Mouse (Mus musculus): ENCODE measurements at regions not wholly inside any gene's neighbourhood (a gene's known extent, or its start where the extent isn't known, plus 50 kb on each side); places are given as distances from the start of the nearest gene placed in this dataset.

DNA sequence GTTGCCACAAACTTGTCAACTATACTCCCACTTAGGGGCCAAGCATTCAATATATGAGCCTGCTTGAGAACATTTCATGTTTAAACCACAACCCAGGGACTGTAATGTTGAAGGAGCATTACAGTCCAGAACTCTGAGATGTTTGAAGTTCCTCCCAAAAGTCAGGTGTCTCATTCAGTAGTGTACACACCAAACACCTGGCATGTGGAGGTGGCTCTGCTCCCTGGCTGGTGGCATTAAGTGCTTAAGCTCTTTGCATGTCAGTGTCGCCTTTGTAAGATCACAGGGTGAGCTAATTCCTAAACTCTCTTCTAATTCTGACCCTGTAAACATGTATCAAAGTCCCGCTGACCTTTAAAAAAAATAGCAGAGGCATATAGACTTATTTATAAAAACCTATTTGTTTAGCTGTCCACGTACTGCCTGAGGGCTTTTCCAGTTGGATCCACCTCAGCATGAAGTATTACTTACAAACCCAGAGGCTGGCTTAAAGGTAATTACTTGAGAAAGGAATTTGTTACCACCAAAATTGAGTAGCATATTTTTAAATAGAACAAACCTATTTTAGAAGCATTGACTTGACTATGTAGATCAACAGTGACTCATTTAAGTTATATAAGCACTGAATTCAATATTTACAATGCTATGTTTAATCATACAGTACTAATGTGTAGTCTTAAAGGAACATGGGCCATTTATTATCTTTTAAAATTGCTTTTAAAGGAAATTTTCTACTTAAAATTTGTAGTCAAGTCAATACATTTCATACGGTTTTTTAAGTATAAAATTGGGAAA lies 276.3 kb upstream of the Fermt1 start:
- DNase-seq (ENCODE audit: low read depth, low spot score) = no peak

DNA sequence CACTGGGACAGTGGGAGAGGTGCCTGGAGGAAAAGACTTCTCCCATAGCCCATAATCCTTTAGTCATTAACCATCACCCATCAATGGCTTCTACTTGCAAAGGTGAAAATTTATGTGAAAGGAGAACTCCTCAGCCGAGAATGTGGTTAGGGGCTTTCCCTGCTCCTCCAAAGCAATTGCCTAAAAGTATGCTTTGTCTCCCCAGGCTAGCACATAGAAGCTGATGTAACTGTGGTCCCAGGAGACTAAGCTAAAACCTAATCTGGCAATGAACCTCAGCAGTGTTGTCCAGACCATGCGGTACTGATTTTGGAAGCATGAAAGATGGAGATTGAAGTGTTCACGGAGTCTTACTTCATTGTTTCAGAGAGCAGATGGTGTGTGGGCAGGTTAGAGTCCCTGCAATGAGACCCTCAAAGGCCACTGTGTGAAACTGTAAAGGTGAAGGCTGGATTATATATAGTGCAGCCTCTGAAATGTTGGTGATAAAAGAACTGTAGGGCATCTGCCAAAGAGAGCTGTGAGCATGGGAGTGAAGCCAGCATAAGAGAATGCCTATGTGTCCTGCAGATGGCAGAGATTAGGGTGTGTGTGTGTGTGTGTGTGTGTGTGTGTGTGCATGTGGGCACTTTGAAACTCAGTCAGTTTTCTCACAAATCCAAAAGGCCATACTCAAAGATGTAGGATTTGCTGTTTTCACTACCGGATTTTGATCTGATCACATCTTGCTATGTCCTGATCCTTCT lies 289.6 kb upstream of the Fermt1 start:
- no peak for DNase-seq (ENCODE audit: low read depth, low spot score)

DNA sequence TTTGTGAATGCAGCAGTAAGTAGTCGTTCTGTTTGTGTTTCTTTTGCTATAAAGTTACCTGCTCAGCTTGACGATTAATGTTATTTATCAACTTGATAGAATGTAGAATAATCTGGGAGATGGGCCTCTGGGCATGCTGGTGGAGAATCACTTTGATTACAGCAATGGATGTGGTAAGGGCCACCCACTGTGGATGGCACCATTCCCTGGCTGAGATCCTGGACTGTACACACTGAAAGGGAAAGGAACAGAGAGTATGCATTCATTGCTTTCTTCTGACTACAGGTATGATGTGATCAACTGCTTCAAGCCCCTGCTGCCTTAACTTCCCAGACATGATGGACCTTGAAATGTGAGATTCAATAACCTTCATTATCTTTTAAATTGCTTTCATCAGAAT lies 299.8 kb upstream of the Bmp2 start:
- no peak for DNase-seq (ENCODE audit: low read depth, low spot score)

GRCm38 (mm10) chr2:133274424-133274823 lies 277.5 kb upstream of the Bmp2 start:
- no peak for DNase-seq (ENCODE audit: low read depth, low spot score)

DNA sequence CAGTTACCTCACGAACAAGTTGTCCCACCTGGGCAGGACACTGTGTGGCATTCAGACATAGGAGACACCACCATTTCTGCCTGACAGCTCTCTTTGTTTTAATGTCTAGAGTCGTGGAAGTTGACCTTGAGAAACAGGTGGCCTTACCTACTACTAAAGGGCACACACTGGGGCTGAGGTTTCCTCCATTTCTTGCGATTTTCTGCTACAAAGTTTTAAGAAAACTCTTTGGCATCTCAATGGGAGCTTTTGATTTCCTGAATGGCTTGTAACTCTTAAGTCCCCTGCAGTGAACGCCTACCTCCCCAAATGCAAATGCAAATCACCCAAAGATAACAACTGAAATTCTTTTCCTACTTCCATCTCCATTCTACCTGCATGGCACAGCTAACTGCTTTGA lies 273.4 kb upstream of the Bmp2 start:
- no peak for DNase-seq (ENCODE audit: low read depth, low spot score)

GRCm38 (mm10) chr2:133279275-133279674 lies 272.7 kb upstream of the Bmp2 start:
- DNase-seq (ENCODE audit: low read depth, low spot score) = no peak

DNA sequence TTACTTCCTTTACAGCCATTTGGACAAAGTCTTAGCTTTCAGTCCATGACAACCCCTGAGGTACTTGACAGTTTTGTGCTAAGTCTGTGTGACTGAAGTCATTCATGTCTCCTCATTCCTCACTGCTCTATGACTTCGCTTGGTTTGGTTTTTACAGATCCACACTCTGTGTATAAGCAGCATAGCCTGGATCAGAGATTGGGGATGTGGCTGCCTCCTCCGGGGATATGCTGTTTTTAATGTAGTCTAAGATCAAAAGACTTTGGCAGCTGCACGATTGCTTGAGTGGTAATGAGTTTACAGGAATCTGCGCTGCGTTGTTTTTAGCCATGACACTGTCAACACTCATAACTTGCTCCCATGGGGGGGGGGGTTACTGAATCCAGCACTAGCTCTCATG lies 269.3 kb upstream of the Bmp2 start:
- DNase-seq (ENCODE audit: low read depth, low spot score) = no peak

GRCm38 (mm10) chr2:133283709-133284108 lies 268.2 kb upstream of the Bmp2 start:
- DNase-seq (ENCODE audit: low read depth, low spot score) = peak; percentile 14

GRCm38 (mm10) chr2:133294136-133294535 lies 257.8 kb upstream of the Bmp2 start:
- no peak for DNase-seq (ENCODE audit: low read depth, low spot score)

GRCm38 (mm10) chr2:133305936-133306335 lies 246.0 kb upstream of the Bmp2 start:
- no peak for DNase-seq (ENCODE audit: low read depth, low spot score)

DNA sequence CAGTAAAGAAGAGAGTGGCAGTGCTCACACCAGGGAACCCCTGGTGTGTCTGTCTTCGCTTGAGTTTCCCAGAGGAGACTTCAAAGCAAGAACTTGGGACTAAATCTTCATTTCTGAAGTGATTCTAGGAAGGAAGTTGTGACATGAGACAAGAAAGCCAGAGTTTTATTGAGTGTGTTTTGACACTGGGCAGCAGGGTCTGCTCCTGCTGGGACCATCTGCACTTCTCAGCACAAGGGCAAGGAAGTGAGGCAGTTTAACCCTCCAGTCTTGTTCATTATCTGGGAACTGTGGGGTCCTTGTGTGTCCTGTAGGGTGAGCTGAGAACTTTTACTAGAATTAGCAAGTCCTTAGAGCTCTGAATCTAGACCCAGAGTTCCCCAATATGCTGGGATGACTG lies 241.0 kb upstream of the Bmp2 start:
- peak; percentile 48 for DNase-seq (ENCODE audit: low read depth, low spot score)

DNA sequence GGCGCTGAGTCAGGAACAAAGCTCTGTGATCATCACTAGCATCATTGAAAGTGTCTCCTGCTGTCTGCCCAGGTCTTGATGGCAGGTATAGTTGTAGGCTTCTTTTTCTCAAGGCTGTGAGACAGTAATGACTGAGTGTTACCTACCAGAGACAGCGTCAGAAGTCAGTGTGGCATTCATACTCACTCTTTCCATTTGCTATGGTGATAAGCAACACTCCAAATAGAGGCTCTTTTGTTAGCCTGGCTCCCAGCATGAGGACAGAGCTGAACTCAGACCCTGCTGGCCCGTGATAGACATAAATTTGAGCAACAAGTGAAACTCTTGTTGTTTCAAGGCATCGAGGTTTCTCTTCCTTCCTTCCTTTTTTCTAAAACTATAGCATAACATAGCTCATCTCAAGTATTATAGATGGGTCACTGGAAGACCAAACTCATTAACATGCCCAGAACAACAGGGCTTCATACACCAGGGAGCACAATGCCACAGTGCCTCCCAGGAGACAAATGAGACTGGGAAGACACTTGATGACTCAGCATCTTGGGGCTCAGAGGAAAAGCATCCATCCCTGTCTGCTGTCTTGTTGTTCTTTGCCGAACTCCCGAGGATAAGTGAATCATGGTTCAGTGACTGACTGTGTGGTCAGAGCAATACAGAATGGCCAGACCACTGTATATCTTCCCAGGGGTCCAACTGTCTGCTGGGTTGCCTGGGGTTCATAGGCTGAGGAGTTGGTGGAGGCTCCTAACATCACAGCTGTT lies 225.5 kb upstream of the Bmp2 start:
- no peak for DNase-seq (ENCODE audit: low read depth, low spot score)

- DNase-seq (ENCODE audit: low read depth, low spot score) = no peak
These were observed 224.3 kb upstream of the Bmp2 start for GRCm38 (mm10) chr2:133327653-133328052.

DNA sequence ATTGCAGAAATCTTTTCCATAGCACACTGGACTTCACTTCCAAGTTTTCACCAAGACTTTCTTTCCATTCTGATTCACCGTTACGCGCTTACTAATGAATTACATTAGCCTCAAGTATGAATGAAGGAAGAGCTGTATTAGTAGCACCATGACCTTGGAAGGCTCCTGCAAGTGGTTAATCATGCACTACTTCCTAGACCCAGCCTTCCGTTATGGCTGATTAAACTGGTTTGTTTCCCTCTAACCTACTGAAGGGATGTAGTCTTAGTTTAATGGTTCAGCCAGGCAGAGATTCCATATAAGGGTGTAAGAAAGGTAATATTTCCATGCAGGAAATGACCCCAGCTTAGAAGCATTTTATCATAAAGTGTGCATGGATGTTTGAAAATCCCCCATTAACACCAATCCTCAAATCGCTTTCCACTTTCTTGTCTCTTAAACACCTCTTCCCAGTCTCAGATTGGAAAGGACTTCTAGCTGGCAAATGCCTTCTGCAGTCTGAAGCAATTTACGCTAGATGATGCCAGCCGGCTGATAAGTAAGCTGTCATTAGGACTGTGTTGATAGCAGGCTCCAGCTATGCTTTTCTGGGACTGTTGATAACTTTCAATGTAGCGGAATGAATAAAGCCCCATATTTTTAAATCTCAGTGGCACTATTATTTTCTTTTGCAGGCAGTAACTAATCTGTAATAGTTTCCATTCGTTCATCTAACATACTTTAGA lies 215.6 kb upstream of the Bmp2 start:
- DNase-seq (ENCODE audit: low read depth, low spot score) = no peak

- no peak for DNase-seq (ENCODE audit: low read depth, low spot score)
These were observed 213.8 kb upstream of the Bmp2 start for GRCm38 (mm10) chr2:133338150-133338549.

DNA sequence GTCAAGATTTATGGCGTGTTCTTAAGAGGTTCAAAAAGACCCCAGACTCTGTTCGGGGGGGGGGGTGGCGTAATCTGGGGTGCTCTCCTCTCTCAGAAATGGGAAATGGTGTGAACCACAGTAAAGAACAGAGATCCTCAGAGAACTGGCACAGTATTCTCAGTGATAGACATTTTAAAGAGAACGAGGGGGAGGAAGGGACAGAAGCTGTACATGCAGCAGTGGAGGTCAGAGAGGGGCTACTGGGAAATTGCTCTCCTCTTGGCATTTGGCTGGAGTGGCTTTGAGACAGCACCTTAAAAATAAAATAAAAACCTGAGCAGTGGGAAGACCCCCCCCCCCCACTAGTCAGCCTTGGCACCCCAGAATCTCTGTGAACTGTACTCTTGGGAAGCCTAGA lies 210.6 kb upstream of the Bmp2 start:
- no peak for DNase-seq (ENCODE audit: low read depth, low spot score)

GRCm38 (mm10) chr2:133345964-133346788 lies 205.8 kb upstream of the Bmp2 start:
- DNase-seq (ENCODE audit: low read depth, low spot score) = peak; percentile 58

- peak; percentile 26 for DNase-seq (ENCODE audit: low read depth, low spot score)
These were observed 205.1 kb upstream of the Bmp2 start for GRCm38 (mm10) chr2:133346789-133347424.

GRCm38 (mm10) chr2:133351306-133351705 lies 200.7 kb upstream of the Bmp2 start:
- no peak for DNase-seq (ENCODE audit: low read depth, low spot score)

- no peak for DNase-seq (ENCODE audit: low read depth, low spot score)
These were observed 199.2 kb upstream of the Bmp2 start for GRCm38 (mm10) chr2:133352800-133353199.
